Mouse (Mus musculus): Measurements from ENCODE around the gene Prkch. TPM values are rescaled to one million over a fixed set of nuclear protein-coding genes. Genes with fewer than 3 reads are reported as not detected.

Gene Prkch
- polyA plus RNA-seq, 1 experiment from 2014 or later = 22.3 TPM

DNA sequence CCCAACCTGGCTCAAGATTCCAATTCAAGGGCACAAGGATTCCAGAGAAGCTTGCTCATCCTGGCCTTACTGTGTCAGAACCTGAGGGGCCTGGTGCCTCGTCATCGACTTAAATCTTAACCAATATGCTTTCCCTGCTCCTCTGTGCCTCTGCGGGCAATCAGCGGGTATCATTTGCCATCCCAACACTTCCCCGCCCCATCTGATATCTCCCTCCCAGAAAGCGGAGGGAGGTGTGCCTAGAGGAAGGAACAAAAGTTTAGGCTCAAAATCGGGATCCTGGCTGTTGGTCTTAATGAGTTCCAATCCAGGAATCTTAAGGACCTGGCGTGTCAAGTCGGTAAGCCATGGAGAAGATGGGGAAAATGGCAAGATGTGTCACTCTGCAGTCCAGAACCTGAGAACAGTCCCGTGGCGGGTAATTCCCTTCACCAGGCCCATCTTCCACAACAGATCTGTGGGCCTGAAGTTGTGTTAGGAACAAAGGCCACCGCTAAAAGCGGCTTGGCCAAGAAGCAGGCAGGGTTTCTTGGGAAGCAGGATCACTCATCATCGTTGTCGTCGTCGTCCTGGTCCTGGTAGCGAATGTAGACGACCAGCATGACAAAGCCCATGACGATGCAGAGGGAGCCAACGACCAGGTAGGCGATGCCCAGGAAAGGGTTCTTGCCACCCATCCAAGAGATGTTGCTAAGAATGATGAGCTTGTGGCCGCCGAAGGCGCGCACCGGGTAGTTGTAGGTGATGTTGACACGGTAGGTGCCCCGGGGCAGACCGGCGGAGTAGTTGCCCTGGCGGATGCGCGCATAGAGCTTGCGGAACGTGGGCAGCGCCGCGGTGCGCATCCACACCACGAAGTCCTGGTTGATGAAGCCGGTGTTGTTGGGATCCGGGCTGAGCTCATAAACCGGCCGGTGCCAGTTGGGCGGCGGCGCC lies 39.6 kb upstream of the Prkch start:
- Histone ChIP-seq H3K9ac (ENCODE audit: low read length) (peak overlapping the region; percentile 79), H3K4me3 (ENCODE audit: low read depth, low read length) (peak overlapping the region; percentile 52), H3K9me3 (ENCODE audit: control insufficient read depth, low read length) (no peaks in the 10 kb centered on the region), H3K27ac (replicated peaks) (peak overlapping the region; percentile 94), H3K4me1 (replicated peaks; ENCODE audit: control insufficient read depth, insufficient read depth) (0 out of 2 replicates have a peak, but pooled peaks cover 2% of the 10 kb centered on the region), H3K27me3 (ENCODE audit: control insufficient read depth, insufficient read depth, low read length) (0 out of 2 replicates have a peak, but pooled peaks cover 3% of the 10 kb centered on the region), H3K4me2 (replicated peaks; ENCODE audit: low read depth) (peak overlapping the region; percentile 77), H3K36me3 (ENCODE audit: control insufficient read depth, insufficient read depth, low read length) (no peaks in the 10 kb centered on the region)
- TF ChIP-seq EP300 (optimal IDR thresholded peaks at IDR 0.05) (no peak), CTCF (IDR thresholded peaks at IDR 0.05; ENCODE audit: low read depth) (no peak)
- DNase-seq (ENCODE audit: low spot score) (no peak), ATAC-seq (ENCODE audit: low FRiP score, low TSS enrichment) (0 out of 2 replicates have a peak, but pooled peaks have one; percentile 5)
- 16% methylated on average over 48 of the region's 48 CpGs for WGBS

DNA sequence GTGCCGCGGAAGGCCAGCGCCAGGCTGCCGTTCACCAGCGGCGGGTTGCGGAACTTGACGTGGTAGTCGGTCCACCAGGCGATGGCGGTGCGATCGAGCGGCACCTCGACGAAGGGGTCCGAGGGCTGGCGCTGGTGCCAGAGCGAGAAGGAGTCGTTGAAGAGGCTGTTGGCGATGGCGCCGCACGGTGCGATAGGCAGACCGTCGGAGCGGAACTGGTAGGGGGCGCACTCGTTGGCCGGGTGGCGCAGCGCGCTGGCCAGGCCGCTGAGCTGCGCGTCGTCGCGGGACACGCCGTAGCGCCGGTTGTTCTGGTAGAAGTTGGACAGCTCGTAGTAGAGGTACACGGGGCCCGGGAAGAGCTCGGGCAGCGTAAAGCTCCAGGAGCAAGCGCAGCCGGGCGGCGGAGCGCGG lies 38.9 kb upstream of the Prkch start:
- H3K4me3 ChIP-seq (ENCODE audit: low read depth, low read length) = peak overlapping the region; percentile 52
- no peaks in the 10 kb centered on the region for H3K9me3 ChIP-seq (ENCODE audit: control insufficient read depth, low read length)
- no peaks in the 10 kb centered on the region for H3K36me3 ChIP-seq (ENCODE audit: control insufficient read depth, insufficient read depth, low read length)
- DNase-seq (ENCODE audit: low spot score) = peak; percentile 79
- WGBS = under 1% methylated on average over 54 of the region's 55 CpGs
- H3K9ac ChIP-seq (ENCODE audit: low read length) = peak overlapping the region; percentile 79
- no peak for TF ChIP-seq EP300 (optimal IDR thresholded peaks at IDR 0.05)
- peak; percentile 62 for TF ChIP-seq CTCF (IDR thresholded peaks at IDR 0.05; ENCODE audit: low read depth)
- peak; percentile 38; the same call in 1 of the 2 replicates for ATAC-seq (ENCODE audit: low FRiP score, low TSS enrichment)
- 0 out of 2 replicates have a peak, but pooled peaks cover 2% of the 10 kb centered on the region for H3K4me1 ChIP-seq (replicated peaks; ENCODE audit: control insufficient read depth, insufficient read depth)
- H3K4me2 ChIP-seq (replicated peaks; ENCODE audit: low read depth) = peak overlapping the region; percentile 77
- 0 out of 2 replicates have a peak, but pooled peaks cover 3% of the 10 kb centered on the region for H3K27me3 ChIP-seq (ENCODE audit: control insufficient read depth, insufficient read depth, low read length)
- H3K27ac ChIP-seq (replicated peaks) = peak overlapping the region; percentile 94

DNA sequence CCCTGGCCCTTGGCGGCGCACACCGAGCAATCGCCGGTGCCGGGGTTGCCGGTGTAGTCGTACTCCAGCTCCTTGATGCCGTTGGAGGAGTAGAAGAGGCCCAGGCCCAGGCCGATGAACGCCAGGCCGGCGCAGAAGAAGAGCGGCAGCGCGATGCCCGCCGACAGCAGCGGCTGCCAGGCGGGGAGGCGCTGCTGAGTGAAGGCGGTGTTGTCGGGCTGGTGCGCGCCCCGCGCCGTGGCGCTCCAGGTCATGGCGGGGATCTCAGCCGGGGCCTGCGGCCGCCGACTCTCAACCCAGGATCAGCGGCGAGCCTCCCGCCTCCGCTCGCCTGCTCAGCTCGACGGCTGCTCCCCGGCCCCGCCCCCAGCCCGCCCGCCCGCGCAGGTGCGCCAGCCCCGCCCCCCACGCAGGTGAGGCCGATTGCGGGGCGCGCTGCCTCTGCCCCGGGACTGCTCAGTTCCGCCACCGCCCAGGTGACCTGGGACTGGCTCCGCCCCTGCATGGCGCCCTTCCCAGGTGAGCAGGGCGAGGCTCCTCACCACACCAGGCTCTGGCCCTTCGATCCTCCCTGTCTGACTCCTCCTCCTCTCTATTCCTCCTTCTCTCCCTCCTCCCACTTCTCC lies 38.4 kb upstream of the Prkch start, which contains the start of gene Tmem30b:
Gene Tmem30b, minus strand, starts transcription at position 307 of the 626 bp plus-strand sequence.
- WGBS = under 1% methylated on average over 29 of the region's 61 CpGs
- TF ChIP-seq CTCF (IDR thresholded peaks at IDR 0.05; ENCODE audit: low read depth) = no peak; the same call in 1 of the 2 replicates
- TF ChIP-seq EP300 (optimal IDR thresholded peaks at IDR 0.05) = no peak

DNA sequence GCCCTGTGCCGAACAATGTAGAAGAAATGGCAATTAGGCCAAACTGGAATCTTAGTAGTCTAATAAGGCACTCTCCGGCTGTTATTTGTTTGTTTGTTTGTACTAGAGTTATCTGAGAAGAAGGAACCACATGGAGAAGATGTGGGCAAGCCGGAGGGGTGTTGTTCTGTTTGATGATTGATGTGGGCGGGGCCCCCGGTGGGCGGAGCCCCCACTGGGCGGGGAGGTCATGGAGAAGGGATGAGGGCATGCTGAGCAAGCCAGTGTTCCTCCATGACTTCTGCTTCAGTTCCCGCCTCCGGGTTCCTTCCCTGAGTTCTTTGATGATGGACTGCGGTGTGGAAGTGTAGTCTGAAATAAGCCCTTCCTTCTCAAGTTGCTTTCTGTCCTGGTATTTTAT lies 37.0 kb upstream of the Prkch start:
- DNase-seq (ENCODE audit: low spot score) (peak; percentile 87), ATAC-seq (ENCODE audit: low FRiP score, low TSS enrichment) (peak; percentile 31)
- Histone ChIP-seq H3K27me3 (ENCODE audit: control insufficient read depth, insufficient read depth, low read length) (0 out of 2 replicates have a peak, but pooled peaks cover 3% of the 10 kb centered on the region), H3K9me3 (ENCODE audit: control insufficient read depth, low read length) (no peaks in the 10 kb centered on the region), H3K9ac (ENCODE audit: low read length) (no peak overlapping the region), H3K27ac (replicated peaks) (peak overlapping the region; percentile 94), H3K4me2 (replicated peaks; ENCODE audit: low read depth) (no peak overlapping the region), H3K4me1 (replicated peaks; ENCODE audit: control insufficient read depth, insufficient read depth) (0 out of 2 replicates have a peak, but pooled peaks cover 2% of the 10 kb centered on the region), H3K36me3 (ENCODE audit: control insufficient read depth, insufficient read depth, low read length) (no peaks in the 10 kb centered on the region), H3K4me3 (ENCODE audit: low read depth, low read length) (no peak overlapping the region)
- TF ChIP-seq CTCF (IDR thresholded peaks at IDR 0.05; ENCODE audit: low read depth) (no peak), EP300 (optimal IDR thresholded peaks at IDR 0.05) (no peak)
- WGBS = 31% methylated on average over 10 of the region's 10 CpGs

More for the DNA sequence above, 38.4 kb upstream of the Prkch start, which contains the start of gene Tmem30b:
- no peaks in the 10 kb centered on the region for H3K9me3 ChIP-seq (ENCODE audit: control insufficient read depth, low read length)
- H3K9ac ChIP-seq (ENCODE audit: low read length) = peak within 1 kb of the TSS; percentile 79
- no peaks in the 10 kb centered on the region for H3K36me3 ChIP-seq (ENCODE audit: control insufficient read depth, insufficient read depth, low read length)
- peak within 1 kb of the TSS; percentile 77 for H3K4me2 ChIP-seq (replicated peaks; ENCODE audit: low read depth)
- 0 out of 2 replicates have a peak, but pooled peaks cover 3% of the 10 kb centered on the region for H3K27me3 ChIP-seq (ENCODE audit: control insufficient read depth, insufficient read depth, low read length)
- peak within 1 kb of the TSS; percentile 52 for H3K4me3 ChIP-seq (ENCODE audit: low read depth, low read length)
- DNase-seq (ENCODE audit: low spot score) = peak; percentile 96
- 0 out of 2 replicates have a peak, but pooled peaks cover 2% of the 10 kb centered on the region for H3K4me1 ChIP-seq (replicated peaks; ENCODE audit: control insufficient read depth, insufficient read depth)
- peak; percentile 95 for ATAC-seq (ENCODE audit: low FRiP score, low TSS enrichment)
- H3K27ac ChIP-seq (replicated peaks) = peak within 1 kb of the TSS; percentile 94

DNA sequence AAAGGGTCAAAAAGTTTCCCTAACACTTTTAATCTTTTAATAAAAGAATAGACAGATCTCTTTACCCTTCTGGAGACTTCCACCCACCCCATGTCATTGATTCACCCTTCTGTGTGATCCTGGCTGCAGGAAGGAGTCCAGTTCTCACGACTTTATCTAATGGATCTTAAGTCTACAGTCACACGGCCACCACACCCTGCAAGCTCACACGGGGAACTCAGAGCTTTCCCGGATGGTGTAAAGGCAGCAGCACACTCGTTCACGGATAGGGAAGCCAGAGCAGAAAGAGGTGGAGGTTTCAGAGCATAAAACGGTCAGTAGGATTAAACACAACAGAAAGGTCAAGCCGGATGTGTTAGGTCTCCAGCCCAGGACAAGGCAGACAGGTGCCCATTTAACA lies 36.3 kb upstream of the Prkch start:
- 0 out of 2 replicates have a peak, but pooled peaks cover 2% of the 10 kb centered on the region for H3K4me1 ChIP-seq (replicated peaks; ENCODE audit: control insufficient read depth, insufficient read depth)
- H3K9me3 ChIP-seq (ENCODE audit: control insufficient read depth, low read length) = no peaks in the 10 kb centered on the region
- no peaks in the 10 kb centered on the region for H3K36me3 ChIP-seq (ENCODE audit: control insufficient read depth, insufficient read depth, low read length)
- ATAC-seq (ENCODE audit: low FRiP score, low TSS enrichment) = peak; percentile 77
- 39% methylated on average over 8 of the region's 8 CpGs for WGBS
- H3K4me3 ChIP-seq (ENCODE audit: low read depth, low read length) = no peak overlapping the region
- 0 out of 2 replicates have a peak, but pooled peaks cover 3% of the 10 kb centered on the region for H3K27me3 ChIP-seq (ENCODE audit: control insufficient read depth, insufficient read depth, low read length)
- H3K4me2 ChIP-seq (replicated peaks; ENCODE audit: low read depth) = peak overlapping the region; percentile 35; the same call in 1 of the 2 replicates
- H3K27ac ChIP-seq (replicated peaks) = peak overlapping the region; percentile 84
- 0 out of 2 replicates have a peak overlapping the region, but pooled peaks have one; percentile 13 for H3K9ac ChIP-seq (ENCODE audit: low read length)
- peak; percentile 71 for DNase-seq (ENCODE audit: low spot score)
- TF ChIP-seq EP300 (optimal IDR thresholded peaks at IDR 0.05) = no peak
- no peak for TF ChIP-seq CTCF (IDR thresholded peaks at IDR 0.05; ENCODE audit: low read depth)

Measured in stomach, postnatal 0 days (tissue).